Mouse (Mus musculus) layer of hippocampus, adult 8-10 months (tissue): ENCODE data around the gene Gmds. TPM values are rescaled to one million over a fixed set of nuclear protein-coding genes. Genes with fewer than 3 reads are reported as not detected.

Experiments used
- DNase-seq, 2 experiments: peaks; one replicate each; pipeline ENCODE4 v3.0.0; 2022; ENCODE audit warnings: low spot score in 2 of 2
- total RNA-seq, 4 experiments: library from RNA; stranded (reverse); gene quantifications; 2 replicates each; pipeline ENCODE4 v1.2.4; 2022

Gene Gmds
- total RNA-seq, 4 experiments from 2014 or later: 13.5 to 14.6 (median 14.4) TPM

DNA sequence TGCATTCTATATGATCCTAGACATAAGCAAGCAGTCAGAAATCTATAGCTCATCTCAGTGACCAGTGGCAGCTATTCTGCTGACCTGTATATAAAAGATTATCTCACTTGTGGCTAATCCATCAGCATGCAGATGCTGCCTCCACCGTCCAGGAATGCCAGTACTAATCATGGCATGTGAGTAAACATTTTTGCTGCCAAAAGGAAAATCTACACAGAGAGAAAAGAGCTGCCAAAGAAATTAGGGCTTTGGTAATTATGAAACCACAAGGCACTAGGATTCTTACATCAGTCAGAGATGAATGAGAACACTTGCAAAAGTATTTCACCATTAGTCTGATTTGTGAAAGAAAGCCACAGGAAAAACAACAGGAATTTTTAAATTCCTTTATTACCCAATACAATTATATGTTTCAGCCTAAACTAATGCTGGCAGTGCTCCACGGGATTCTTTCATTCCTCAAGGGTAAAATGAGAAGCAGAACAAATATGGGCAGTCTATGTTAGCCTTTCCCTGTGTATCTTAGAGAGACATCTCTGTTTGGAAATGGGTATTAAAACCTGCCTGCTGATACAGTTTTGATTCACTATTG, 71.3 kb downstream of the Gmds start:
- DNase-seq: no peak

DNA sequence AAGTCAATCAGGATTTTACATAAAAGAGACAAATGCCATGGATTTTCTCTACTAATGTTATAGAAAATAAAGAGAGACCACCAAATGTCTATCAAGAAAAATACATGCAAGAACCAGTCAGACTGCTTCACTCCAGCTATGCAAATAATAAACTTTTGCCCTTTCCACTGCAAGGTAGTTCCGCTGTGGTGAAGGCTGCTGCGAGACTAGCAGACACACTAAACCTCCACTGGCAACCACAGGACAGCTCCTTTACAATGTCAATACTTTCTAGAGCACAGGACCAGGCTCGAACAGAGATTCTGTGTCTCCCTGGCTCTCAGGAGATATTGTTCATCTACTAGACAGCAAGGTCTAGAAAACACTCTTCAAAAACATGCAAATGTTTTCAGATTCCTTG, 71.8 kb downstream of the Gmds start:
- DNase-seq: no peak

DNA sequence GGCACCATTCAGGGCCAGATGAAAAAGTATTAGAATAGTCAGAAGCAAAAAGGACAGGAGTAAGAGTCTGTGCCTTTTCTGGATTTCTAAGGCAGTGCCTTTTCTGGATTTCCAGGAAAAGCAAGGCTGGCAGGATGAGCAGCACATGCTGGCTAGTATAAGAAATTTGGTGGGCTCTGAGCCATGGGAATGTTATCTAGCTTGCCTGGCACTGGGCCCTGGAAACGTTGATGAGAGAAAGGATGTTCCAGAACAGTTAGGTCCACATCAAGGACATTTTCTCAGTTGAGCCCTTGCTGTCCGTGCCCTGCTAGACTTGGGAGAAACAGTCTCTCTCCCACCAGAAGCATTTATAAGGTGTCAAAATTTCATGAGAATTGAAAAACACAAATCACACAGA, 82.4 kb downstream of the Gmds start:
- DNase-seq: no peak

DNA sequence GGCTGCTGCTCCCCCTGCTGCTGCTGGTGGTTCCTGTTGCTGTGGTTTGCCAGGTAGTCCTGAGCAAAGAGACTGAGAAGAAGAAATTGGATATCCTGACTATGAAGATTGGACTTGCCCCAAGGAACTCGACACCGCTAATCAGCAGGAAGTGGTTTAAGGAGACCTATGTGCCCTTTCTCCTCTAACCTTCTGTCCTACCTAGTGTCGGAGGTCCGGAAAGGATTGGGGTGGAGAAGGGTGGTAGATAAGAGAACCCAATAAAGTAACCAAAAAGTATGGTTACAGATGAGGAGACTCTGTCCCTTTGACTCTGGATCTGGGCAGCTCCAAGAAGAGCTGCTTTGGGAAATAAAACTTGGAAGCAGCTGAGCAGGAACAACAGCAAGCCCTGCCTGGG, 86.3 kb downstream of the Gmds start:
- DNase-seq: no peak

DNA sequence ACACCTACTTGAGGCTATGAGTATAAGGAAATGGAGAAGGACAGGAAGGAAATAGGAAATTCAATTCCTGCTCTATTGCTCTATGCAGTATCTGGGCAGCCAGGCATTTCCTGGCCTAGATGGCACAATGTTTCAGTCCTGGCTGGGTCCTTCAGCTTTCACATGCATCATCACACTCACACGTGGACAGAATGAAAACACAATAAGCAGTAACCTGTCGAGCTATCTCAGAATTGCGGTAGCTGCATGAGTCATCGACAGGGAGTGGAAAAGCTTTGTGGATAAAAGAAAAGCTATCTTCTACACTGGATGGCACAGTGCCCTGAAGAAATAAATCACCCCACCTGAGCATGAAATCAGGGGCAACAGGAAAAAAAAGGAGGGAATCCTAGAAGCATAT, 96.3 kb downstream of the Gmds start:
- no peak for DNase-seq

DNA sequence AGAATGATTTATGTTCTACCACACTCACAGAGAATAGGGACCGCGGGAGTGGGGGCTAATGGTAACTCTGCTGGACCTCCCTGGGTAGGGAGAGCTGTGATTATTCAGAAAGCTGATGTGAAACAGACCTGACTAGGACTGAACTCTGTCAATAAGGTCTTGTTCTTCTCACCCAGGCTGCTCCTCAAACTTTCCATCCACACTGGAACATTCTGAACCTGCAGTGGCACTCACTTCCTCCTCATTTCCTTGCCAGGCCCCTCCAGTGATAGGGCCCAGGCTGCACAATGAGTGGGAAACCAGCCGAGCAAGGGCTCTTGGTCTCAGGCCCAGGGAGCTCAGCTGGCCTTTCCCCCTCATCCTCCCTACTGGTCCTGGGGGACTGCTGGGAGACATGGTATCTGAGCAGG, 102.3 kb downstream of the Gmds start:
- DNase-seq: no peak

DNA sequence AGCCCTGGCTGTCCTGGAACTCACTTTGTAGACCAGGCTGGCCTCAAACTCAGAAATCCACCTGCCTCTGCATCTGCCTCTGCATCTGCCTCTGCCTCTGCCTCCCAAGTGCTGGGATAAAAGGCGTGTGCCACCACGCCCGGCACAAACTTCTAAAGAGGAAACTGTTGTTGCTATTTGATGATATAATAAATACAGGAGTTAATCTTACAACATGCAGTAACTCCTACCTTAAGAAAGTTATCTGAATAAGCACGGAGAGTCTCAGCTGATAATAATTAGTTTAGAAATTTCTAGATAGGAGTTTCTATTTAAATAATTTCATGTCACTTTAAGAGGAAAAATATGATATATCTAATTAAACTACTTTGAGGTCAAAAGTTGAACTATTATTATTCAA, 103.5 kb downstream of the Gmds start:
- DNase-seq: no peak

DNA sequence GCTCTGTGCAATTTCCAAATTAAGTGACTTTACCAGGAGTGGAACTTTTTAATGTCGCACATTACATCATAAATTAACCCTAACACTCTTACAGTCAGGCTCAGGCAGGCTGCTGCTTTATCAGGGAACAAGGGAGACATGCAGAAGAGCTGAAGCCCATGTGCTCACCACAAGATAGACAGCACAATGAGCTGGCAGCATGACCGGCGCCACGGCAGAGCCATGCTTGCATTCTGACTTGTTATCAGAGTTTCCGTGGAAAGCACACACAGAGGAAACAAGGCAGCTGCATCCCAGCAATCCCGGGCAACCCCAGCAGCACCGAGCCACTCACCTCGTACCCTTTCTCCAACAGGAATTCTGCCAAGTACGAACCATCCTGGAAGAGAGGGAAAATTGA, 104.5 kb downstream of the Gmds start:
- no peak for DNase-seq

DNA sequence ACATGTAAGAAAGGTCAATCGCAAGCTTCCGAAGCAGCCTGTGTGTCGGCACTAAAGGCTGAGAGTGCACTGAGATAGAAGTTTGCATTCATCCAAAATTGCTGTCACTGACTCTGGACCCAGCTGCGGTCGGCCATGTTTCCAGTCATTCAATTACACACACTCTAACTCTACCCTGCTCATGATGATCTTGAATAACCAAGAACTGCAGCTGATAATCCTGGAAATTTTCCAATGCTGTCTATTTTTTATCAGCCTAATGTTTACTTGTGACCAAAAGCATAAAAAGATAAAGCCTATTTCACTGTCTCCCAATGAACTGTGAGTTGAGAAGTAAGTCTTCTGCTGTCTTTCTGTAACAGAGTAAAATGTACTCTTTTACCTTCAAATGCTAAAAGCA, 106.1 kb downstream of the Gmds start:
- DNase-seq: no peak

DNA sequence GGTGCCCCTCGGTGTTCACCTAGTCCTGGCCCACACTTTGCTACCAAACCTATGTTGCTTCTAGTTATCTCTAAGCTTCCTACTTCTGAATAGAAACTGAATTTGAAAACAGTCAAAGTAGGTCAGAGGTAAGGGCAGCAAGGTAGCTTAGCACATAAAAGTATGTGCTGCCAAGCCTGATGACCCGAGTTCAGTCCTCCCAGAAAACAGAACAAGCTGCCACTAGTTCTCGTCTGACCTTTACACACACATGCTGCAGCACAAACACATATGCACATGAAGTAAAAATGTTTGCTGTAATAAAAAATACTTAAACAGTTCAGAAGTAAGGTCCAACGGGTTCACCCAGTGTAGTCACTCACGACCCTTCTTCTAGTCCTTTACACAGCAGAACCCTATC, 106.6 kb downstream of the Gmds start:
- DNase-seq: no peak

DNA sequence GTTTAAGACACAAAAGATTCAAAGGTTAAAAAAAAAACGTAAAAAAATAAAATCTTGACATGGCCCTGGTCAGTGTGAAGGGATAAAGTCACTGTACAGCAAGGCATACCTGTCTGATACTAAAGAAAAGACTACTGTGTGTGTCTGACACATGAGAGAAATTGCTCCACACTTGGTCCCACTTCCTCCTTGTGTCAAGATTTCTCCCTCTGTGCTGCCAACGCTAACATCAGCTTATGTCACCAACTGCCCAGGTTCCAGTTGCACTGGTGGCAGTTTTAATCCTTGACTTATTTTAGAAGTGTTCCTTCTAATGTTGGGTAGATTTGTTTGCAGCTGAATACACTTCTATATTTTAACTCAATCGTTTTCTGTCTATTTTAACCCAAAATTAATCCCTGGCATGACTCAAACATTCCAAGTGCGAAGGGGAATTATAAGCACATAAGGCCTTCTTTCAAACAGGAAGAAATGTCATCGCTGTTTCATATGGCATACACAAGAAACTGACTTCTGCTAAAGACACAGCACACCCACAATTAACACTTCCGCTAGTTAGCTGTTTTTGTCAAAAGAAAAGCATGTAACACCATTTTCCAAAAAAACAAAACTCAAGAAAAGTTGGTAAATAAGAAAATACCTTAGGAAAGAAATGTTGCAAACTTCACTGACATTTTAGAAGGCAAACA, 110.5 kb downstream of the Gmds start:
- DNase-seq: no peak

DNA sequence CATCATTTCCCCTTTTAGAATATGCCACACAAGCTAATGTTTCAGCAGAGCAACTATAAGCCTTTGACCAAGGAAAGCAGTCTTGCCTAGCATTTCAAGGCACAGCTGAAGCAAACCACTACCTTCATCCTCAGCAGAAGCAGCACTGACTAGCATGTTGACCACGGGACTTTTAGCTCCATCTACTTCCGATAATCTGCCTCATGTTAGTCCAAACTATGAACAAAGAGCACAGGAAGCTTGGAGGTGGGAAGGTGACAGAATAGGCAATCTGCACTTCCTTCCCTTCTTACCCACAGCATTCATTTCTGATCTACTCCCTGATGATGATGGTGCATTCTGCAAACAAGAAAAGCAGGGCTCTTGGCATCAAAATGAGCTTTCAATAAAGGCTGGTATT, 120.9 kb downstream of the Gmds start:
- DNase-seq: no peak

DNA sequence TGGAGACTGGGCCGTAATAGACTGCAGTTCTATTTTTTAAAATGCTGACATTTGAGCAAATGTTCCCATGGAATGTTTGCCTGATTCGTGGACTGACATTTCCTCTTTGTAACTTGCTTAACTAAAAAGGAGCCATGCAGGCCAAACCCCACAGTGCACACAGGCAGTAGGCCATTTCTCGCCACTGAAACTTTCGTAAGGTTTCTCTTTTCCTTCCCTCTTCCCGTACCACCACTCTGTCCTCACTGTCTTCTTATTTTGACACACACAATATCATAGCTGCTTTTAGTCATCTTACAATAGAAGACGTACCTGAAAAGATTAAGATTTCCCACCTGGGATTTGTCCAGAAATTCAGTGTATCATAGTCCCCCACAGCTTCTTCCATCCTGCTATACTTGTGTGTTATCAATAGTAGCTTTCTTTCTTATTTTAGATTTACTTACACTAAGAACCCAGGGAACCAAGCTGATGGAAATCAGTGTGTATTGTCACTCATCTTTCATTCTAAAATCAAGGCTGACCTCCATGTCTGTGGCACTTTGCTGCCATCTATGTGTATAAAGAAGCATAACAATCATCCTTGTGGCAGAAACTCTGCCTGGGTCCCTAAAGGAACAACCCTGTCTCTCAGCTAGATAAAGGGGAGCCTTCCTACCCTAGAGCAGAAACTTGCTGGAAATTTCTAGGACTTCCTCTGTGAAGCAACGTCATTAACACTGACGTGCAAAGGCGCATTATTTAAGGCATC, 124.7 kb downstream of the Gmds start:
- DNase-seq: peak; percentile 14 to 28

DNA sequence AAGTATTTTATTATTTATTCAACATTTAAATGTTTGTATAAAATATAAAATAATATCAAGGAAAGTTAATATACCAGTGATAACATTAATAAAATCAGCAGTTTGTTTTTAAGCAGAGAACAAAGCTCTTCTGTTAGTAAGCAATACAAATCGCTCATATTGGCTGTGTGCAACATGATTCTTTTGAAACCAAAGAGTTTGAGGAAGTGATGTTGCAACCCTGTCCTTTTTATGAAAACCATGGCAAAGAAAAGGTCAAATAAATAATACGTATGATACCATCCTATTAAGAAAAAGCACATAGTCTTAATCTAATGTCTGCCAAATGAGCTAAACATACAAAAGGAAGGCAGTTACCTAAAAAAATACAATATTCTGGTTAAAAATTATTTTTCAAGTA, 126.4 kb downstream of the Gmds start:
- no peak for DNase-seq

DNA sequence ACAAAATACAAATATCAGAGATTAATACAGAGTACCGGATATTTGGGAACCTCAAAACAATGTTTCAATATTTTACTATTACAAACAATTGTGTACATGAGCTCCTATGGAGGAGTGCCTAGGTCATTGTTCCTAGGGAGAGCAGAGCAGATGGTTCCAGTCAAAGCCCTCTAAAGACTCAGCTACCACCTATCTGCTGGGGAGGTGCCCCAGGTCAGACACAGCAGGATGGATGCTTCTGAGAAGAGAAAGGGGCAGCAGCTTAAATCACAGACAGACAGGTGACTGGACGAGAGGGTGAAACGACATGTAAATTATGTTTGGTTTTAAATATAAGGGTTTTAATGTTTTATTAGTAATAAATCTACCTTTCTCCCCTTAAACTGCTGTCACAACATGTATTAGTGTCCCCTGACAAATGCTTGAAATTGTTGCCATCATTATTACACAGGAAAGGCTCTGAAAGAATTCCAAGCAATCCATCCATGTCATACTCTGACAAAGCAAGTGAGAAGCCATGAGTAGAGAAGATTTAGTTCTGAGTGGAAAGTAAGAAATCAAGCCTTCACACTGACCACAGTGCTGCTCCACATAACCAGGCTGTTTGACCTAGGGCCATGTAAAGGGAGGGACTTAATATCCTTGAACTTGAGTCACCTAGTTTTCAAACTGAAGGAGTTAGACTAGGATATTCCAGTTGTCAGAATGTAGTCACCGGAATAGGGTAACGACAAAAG, 131.2 kb downstream of the Gmds start:
- no peak for DNase-seq

DNA sequence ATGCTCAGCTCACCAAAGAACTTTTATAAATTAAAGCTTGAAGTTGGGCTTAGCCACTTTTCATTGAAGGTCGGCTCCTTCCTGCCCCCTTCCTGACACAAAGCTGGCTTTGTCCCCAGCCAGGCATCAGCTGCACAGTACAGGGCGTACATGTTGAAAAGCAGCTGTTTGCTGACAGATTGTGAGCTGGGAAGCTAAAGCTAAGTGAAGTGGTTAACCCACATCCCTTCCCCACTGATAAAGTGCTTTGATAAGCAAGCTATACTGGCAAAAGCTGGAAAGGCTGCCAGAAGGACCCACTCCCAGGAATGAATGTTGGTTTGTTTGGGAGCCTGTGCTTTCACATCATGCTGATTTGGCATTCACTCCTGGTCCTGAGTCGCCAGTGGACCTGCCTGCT, 158.6 kb downstream of the Gmds start:
- DNase-seq: no peak

DNA sequence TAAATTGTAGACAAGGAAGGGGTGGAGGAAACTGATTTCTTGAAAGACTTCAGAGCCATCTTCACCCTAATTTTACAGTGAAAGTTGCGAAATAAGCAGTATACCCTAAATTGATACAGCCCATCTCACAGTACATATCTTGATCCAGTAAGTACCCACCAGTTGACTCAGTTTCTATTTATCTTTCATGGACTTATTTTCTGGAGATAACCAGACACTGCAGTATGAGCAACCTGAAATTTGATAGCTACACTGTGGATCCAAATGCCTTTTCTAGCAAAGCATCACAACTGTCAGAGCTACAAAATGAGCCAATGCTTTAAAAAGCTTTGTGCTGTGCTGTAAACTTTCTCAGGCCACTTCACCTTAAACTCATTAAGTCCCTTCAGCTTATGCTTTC, 159.9 kb downstream of the Gmds start:
- no peak for DNase-seq

DNA sequence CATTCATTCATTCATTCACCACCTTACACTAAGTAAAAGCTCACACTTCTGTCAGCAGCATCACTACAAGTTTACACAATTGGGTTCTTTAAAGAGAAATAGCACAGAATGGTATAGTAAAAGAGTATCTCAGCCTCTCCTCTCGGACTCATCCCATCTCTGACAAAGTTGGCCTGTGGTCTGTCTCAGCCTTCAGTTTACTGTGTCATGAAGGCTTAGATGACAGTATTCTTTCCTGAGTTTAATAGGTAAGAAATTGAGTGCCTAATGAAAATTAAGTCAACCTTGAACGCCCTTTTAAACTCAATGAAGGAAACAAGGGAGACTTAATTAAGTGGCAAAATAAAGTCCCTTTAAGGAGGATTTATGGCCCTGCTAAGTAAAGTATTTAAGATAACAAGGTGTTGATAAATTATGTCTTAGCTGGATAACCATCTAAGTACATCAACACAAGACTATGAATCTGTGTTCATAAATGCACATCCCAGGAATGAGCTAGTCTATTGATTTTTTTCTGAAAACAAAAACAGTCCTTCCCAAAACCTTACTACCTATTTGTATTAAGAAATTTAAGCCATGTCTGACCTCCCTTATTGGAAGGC, 160.6 kb downstream of the Gmds start:
- no peak for DNase-seq

DNA sequence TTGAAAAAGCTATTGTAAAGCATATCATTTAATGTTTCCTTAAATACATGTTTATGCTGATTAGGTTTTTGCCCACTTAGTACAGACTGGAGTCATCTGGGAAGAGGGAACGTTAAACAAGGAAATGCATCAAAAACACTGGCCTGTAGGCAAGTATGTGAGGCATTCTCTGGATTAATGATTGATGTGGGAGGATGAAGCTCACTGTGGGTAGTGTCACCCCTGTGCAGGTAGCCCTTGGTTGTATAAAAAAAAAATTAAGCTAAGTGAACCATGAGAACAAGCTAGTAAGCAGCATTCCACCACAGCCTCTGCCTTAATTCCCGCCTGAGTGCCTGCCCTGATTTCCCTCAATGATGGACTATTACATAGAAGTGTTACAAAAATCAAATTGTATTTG, 163.5 kb downstream of the Gmds start:
- DNase-seq: no peak

DNA sequence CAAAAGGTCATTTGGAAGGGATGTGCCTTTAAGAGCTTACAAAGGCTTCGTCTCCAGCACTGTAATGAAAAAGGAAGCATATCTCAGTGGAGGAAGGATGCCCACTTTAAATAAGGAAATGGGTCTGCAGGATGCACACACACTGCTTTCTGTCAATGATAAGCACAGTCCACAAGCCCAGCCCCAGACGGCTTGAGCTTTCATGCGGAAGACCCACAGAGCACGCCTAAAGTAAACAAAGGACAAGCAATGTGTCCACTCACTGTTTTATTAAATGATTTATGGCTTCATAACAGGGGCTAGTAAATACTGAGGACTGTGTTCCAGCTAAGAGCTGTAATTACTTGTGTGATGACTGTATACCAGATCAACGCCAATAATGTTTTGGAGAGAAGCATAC, 169.4 kb downstream of the Gmds start:
- no peak for DNase-seq

DNA sequence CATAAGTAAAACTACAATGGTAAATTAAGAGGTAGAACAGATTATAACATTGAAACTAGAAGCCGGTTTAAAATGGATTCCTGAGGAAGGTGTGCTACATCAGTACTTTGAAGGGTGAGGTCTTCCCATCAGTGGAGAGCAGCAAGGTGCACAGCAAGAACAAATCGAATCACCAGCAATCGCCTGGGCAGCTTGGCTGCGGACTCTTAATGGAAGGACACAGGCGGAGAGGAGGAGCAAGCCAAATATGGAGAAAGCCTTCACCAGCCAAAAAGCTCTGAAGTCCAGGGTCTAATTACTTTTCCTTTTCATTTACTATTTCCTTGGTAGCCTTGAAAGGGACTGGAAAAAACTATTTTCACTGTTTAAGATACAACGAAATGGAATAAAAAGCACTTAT, 170.7 kb downstream of the Gmds start:
- no peak for DNase-seq

DNA sequence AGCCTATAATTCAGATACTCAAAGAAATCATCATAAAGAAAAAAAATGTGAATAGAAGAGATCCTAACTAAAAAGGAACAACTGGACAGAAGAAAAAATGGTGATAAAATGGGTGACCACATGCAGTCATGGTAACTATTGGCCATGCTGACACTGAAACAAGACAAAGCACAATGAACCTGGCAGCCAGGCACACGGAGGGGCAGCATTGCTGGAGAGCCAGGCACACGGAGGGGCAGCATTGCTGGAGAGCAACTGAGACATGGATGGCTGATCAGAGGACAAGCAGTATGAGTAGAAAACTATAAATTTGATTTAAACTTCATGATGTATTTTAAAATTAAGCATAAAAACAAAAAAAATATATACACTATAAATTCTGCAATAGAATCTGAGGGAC, 173.0 kb downstream of the Gmds start:
- DNase-seq: no peak
